Mouse (Mus musculus) CD4-positive, CD25-positive, alpha-beta regulatory T cell, adult 4 months (primary cell): Measurements from ENCODE around the gene 4930404N11Rik. TPM values are rescaled to one million over a fixed set of nuclear protein-coding genes. Genes with fewer than 3 reads are reported as not detected.

Experiments
- polyA plus RNA-seq, 2 experiments: library from polyadenylated mRNA; unstranded; fragments of 100-300 nt; shearing (Covaris generic); gene quantifications; one replicate each; pipeline ENCODE4 v1.2.1; 2017

4930404N11Rik gene
- polyA plus RNA-seq, 2 experiments from 2014 or later: 0.34 to 2.0 TPM

Other genes starting within 250 kb of the 4930404N11Rik start
- gene Zbtb7a, start 230.6 kb downstream of the 4930404N11Rik start, polyA plus RNA-seq: 10 to 100 TPM in 1 of 2 experiments, 1 to 10 TPM in 1; 6.5 to 11.3 TPM
- 10 to 100 TPM; 17.1 to 20.0 TPM for gene Pias4, start 197.9 kb downstream of the 4930404N11Rik start, polyA plus RNA-seq
- 1,000 to 10,000 TPM in 1 of 2 experiments, 100 to 1,000 TPM in 1; 934 to 1,665 TPM for gene Eef2, start 189.2 kb downstream of the 4930404N11Rik start, polyA plus RNA-seq
- gene Dapk3, start 182.8 kb downstream of the 4930404N11Rik start, polyA plus RNA-seq: 1 to 10 TPM; 1.3 to 2.6 TPM
- gene 4930442H23Rik, start 182.0 kb downstream of the 4930404N11Rik start, polyA plus RNA-seq: not detected
- gene Nmrk2, start 163.8 kb downstream of the 4930404N11Rik start, polyA plus RNA-seq: under 1 TPM; 0.31 to 0.44 TPM
- gene Atcay, start 135.0 kb downstream of the 4930404N11Rik start, polyA plus RNA-seq: 1 to 10 TPM; 4.0 to 6.2 TPM
- 1 to 10 TPM; 1.6 to 1.7 TPM for gene Zfr2, start 132.7 kb downstream of the 4930404N11Rik start, polyA plus RNA-seq
- 100 to 1,000 TPM in 1 of 2 experiments, 10 to 100 TPM in 1; 63.6 to 103 TPM for gene Matk, start 112.9 kb downstream of the 4930404N11Rik start, polyA plus RNA-seq
- gene Mrpl54, start 98.9 kb downstream of the 4930404N11Rik start, polyA plus RNA-seq: 100 to 1,000 TPM; 111 to 132 TPM
- 10 to 100 TPM; 12.5 to 14.8 TPM for gene Apba3, start 98.9 kb downstream of the 4930404N11Rik start, polyA plus RNA-seq
- gene Tjp3, start 74.2 kb downstream of the 4930404N11Rik start, polyA plus RNA-seq: 1 to 10 TPM; 2.4 to 2.6 TPM
- 10 to 100 TPM; 14.6 to 15.1 TPM for gene Pip5k1c, start 72.9 kb downstream of the 4930404N11Rik start, polyA plus RNA-seq
- 1 to 10 TPM; 4.2 to 4.7 TPM for gene Cactin, start 44.7 kb downstream of the 4930404N11Rik start, polyA plus RNA-seq
- 10 to 100 TPM; 19.3 to 22.0 TPM for gene Tbxa2r, start 37.1 kb downstream of the 4930404N11Rik start, polyA plus RNA-seq
- gene Gipc3, start 22.6 kb downstream of the 4930404N11Rik start, polyA plus RNA-seq: under 1 TPM; 0.15 to 0.28 TPM
- gene Hmg20b, start 15.3 kb downstream of the 4930404N11Rik start, polyA plus RNA-seq: 10 to 100 TPM; 14.4 to 17.3 TPM
- 1 to 10 TPM; 1.3 to 1.5 TPM for gene Mfsd12, start 8.3 kb downstream of the 4930404N11Rik start, polyA plus RNA-seq
- 10 to 100 TPM; 12.3 to 16.4 TPM for gene Fzr1, start 12.7 kb upstream of the 4930404N11Rik start, polyA plus RNA-seq
- 10 to 100 TPM in 1 of 2 experiments, 1 to 10 TPM in 1; 9.4 to 13.9 TPM for gene Dohh, start 18.6 kb upstream of the 4930404N11Rik start, polyA plus RNA-seq
- 1 to 10 TPM; 2.2 to 3.7 TPM for gene Gm48551, start 18.6 kb upstream of the 4930404N11Rik start, polyA plus RNA-seq
- 1 to 10 TPM in 1 of 2 experiments, under 1 TPM in 1; 0.71 to 2.3 TPM for gene Gm48552, start 23.2 kb upstream of the 4930404N11Rik start, polyA plus RNA-seq
- gene Smim24, start 27.2 kb upstream of the 4930404N11Rik start, polyA plus RNA-seq: 10 to 100 TPM in 1 of 2 experiments, 1 to 10 TPM in 1; 9.0 to 10.8 TPM
- 10 to 100 TPM; 14.2 to 19.2 TPM for gene Nfic, start 89.8 kb upstream of the 4930404N11Rik start, polyA plus RNA-seq
- 1 to 10 TPM in 1 of 2 experiments, under 1 TPM in 1; 0.53 to 1.1 TPM for gene Celf5, start 116.9 kb upstream of the 4930404N11Rik start, polyA plus RNA-seq
- gene Ncln, start 130.6 kb upstream of the 4930404N11Rik start, polyA plus RNA-seq: 10 to 100 TPM; 41.9 to 63.2 TPM
- 10 to 100 TPM; 53.2 to 76.8 TPM for gene S1pr4, start 134.3 kb upstream of the 4930404N11Rik start, polyA plus RNA-seq
- 10 to 100 TPM; 28.5 to 31.9 TPM for gene Gna15, start 158.4 kb upstream of the 4930404N11Rik start, polyA plus RNA-seq
- 10 to 100 TPM; 28.5 to 42.5 TPM for gene Gna11, start 179.4 kb upstream of the 4930404N11Rik start, polyA plus RNA-seq
- gene Aes, start 193.7 kb upstream of the 4930404N11Rik start, polyA plus RNA-seq: 100 to 1,000 TPM; 103 to 139 TPM
- gene Tle2, start 208.7 kb upstream of the 4930404N11Rik start, polyA plus RNA-seq: under 1 TPM in 1 of 2 experiments, not detected in 1; 0.78 TPM
- 1 to 10 TPM in 1 of 2 experiments, not detected in 1; 2.8 TPM for gene Tle6, start 235.3 kb upstream of the 4930404N11Rik start, polyA plus RNA-seq
- gene BC025920, start 240.5 kb upstream of the 4930404N11Rik start, polyA plus RNA-seq: 1 to 10 TPM; 3.6 to 3.8 TPM